Mouse (Mus musculus) gastrocnemius, adult 8-10 months (tissue): ENCODE measurements around the gene Sin3b. TPM values are rescaled to one million over a fixed set of nuclear protein-coding genes. Genes with fewer than 3 reads are reported as not detected.

Experiments
- DNase-seq, 2 experiments: peaks; one replicate each; pipeline ENCODE4 v3.0.0; 2022; ENCODE audit warnings: low spot score in 2 of 2
- microRNA-seq: library from miRNA; unstranded; fragments of <30 nt; microRNA quantifications from one replicate; pipeline ENCODE4 v1.2.0, GENCODE M21; 2022
- total RNA-seq, 4 experiments: library from RNA; stranded (reverse); gene quantifications; 2 replicates each; pipeline ENCODE4 v1.2.4; 2022

The Sin3b gene
- total RNA-seq, 4 experiments from 2014 or later = 31.2 to 39.4 (median 33.8) TPM

DNA sequence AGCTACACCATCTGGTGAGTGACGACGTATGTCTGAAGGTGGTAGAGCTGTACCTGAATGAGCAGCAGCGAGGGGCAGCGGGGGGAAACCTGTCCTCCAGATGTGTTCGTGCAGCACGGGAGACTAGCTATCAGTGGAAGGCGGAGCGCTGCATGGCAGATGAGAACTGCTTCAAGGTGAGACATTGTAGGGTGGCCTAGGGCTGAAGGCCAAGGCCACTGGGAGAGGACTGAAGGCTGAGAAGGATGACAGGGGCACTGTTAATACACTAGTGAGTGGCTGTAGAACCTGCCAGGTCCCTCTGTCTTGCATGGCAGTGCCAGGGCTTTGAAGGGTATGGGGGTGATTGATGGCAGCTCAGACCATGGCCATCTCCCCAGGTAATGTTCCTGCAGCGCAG, 30.1 kb downstream of the Sin3b start:
- peak in 1 of 2 experiments; percentile 2 for DNase-seq

DNA sequence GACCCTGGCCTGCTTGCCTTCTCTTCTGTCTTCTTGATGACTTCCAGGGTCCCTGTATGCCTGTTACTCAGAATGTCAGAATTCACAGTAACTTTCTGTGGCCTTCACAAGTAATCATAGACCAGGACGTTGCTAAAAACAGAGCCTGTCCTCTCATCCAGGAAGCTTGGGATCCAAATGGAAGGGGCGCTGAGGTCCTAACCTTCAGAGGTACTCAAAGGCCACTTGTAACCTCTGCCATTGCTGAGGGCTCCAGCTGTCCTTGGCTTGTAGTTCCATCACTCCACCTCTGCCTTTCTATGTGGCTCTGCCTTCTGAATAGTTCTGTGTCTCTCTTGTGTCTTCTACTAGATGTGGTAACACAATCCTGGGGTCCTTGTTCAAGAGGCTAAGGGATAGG, 30.7 kb downstream of the Sin3b start:
- DNase-seq = no peak

DNA sequence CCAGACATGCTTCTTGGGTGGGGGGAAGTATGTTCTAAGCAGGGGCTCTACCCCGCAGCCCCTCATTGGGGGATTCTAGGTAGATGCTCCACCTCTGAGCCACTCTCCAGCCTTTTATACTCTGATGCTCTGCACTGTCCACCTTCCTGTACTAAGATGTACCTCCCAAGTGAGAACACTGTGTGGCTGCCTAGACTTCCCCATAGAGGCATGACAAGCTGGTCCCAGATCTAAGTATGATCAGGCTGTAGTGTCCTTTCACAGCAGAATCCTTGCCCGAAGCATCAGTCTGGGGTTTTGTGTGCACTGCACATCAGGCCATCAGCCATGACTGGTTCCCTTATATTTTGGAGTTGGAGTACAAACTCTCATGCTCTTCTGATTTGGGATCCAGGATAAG, 32.9 kb downstream of the Sin3b start:
- peak in 1 of 2 experiments; percentile 0 for DNase-seq

DNA sequence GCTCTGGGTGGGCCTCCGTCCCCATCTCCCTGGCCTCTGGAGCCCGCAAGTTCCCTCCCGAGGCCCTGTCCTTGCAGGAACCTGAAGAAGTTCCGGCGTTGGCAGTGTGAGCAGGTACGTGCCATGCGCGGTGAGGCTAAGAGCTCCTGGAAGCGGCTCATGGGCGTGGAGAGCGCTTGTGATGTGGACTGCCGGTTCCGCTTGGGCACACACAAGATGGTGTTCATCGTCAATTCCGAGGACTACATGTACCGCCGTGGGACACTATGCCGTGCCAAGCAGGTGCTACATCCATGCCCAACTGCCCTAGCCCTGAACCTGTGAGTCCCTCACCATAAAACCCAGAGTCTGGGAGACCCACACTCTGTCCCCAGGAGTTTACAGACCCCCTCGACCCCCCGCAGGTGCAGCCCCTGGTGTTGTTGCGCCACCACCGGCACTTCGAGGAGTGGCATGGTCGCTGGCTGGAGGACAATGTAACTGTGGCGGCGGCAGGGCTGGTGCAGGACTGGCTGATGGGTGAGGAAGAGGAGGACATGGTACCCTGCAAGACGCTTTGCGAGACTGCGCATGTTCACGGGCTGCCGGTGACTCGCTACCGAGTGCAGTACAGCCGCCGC, 33.8 kb downstream of the Sin3b start:
- peak in 1 of 2 experiments; percentile 2 for DNase-seq

- DNase-seq = peak in 1 of 2 experiments; percentile 2
Observed at GRCm38 (mm10) chr8:72757426-72758195, 34.5 kb downstream of the Sin3b start.

GRCm38 (mm10) chr8:72758310-72758709, 35.2 kb downstream of the Sin3b start:
- no peak for DNase-seq

GRCm38 (mm10) chr8:72760216-72760615, 37.1 kb downstream of the Sin3b start:
- peak in 1 of 2 experiments; percentile 2 for DNase-seq

DNA sequence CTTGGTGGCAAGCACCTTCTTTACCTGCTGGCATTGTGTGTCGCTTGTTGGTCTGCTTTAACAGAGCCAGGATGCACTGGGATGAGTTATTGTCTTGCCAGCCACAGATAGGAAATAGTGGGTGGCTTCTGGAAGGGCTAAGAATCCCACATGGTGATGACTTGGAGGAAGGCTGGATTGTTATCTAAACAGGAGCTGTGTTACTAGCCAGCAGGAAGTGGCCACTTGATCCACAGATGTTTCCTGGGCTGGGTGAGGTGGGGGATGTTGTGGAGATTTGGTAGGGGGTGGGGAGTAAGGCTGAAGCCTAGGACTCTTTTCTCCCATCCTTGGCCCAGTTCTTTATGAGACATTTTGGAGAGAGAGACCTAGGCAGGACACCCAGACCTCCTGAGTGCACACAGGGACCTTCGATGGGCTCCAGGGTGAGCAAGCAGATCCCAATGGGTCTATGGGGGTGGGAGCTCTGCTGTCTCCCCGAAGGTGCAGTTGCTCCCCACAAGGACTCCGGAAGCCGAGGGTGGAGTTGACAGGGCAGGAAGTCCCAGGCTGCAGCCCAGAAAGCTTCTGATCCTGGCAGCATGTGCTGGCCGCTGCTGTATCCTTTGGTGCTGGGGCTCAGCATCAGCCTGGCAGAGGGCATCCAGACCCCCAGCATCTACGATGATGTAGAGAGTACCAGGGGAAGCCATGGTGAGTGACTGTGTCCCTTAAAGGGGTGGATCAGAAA, 38.4 kb downstream of the Sin3b start, which contains the start of gene F2rl3:
Gene F2rl3, plus strand, starts transcription at position 559 of the 730 bp plus-strand sequence.
- no peak for DNase-seq

DNA sequence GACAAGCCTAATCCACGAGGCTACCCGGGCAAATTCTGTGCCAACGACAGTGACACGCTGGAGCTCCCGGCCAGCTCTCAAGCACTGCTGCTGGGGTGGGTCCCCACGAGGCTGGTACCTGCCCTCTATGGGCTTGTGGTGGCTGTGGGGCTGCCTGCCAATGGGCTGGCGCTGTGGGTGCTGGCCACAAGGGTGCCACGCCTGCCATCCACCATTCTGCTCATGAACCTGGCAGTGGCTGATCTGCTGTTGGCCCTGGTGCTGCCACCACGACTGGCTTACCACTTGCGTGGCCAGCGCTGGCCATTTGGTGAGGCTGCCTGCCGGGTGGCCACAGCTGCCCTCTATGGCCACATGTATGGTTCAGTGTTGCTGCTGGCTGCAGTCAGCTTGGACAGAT, 39.2 kb downstream of the Sin3b start:
- no peak for DNase-seq

GRCm38 (mm10) chr8:72765696-72766095, 42.6 kb downstream of the Sin3b start:
- no peak for DNase-seq

DNA sequence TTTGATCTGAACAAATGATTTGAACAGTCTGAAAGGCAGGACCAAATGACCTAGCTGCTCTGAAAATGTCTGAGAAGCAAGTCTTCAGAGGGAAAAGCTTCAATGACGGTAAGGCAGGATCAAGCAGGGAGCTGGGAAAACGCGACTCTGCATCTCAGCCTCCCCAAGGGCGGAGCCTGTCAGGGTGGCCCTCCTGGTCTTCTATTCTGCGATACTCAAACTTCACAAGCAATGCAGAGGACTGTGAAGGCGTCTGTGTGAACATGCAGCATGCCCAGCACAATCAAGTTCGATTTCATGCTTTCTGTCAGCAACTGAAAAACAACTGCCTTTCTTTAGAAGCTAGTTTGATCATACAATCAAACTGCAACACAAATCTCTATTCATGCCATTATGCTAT, 43.7 kb downstream of the Sin3b start:
- DNase-seq = no peak

- DNase-seq = no peak
Observed at GRCm38 (mm10) chr8:72777797-72778196, 54.7 kb downstream of the Sin3b start.

- DNase-seq = no peak
Observed at GRCm38 (mm10) chr8:72780644-72781043, 57.6 kb downstream of the Sin3b start.

DNA sequence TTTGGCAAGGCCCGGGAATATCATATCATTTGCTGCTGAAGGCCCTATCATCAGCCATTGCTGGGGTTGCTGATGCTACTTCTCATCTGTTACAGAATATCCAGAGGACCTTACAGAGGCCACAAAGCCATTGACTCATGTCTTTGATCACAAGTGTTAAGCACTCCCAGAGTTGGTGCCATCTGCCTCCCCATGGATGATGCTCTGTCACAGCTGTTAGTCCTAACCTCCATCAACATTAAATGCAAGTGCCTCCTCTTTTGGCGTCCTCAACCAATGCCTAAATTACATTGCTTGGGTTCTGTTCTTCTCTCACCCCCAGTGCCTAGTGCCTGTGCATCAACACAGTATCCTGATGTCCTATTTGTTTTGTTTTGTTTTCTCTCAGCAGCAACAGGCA, 78.5 kb downstream of the Sin3b start:
- no peak for DNase-seq

Small RNAs within 50 kb of the gene (microRNA-seq; reads per million reads assigned to microRNA genes)
- not detected for gene Gm26237

Other genes starting within 250 kb of the Sin3b start
- gene Cherp, start 248.1 kb upstream of the Sin3b start, total RNA-seq = 10 to 100 TPM; 23.3 to 28.2 (median 25.7) TPM
- 10 to 100 TPM; 51.0 to 59.0 (median 54.8) TPM for gene Slc35e1, start 230.7 kb upstream of the Sin3b start, total RNA-seq
- 1 to 10 TPM; 6.5 to 8.3 (median 7.7) TPM for gene Med26, start 175.0 kb upstream of the Sin3b start, total RNA-seq
- 10 to 100 TPM; 69.1 to 77.1 (median 75.1) TPM for gene Smim7, start 152.2 kb upstream of the Sin3b start, total RNA-seq
- 1,000 to 10,000 TPM; 1,273 to 1,305 (median 1,290) TPM for gene Tmem38a, start 151.2 kb upstream of the Sin3b start, total RNA-seq
- 1 to 10 TPM in 1 of 4 experiments, under 1 TPM in 3; 0.75 to 1.1 (median 0.82) TPM for gene Nwd1, start 76.6 kb upstream of the Sin3b start, total RNA-seq
- 1 to 10 TPM; 1.1 to 2.0 (median 1.6) TPM for gene F2rl3, start 38.6 kb downstream of the Sin3b start, total RNA-seq